Mouse (Mus musculus) bone marrow macrophage, adult 2 months (primary cell): ENCODE data around the gene Uvssa.

ENCODE experiments used
- CTCF ChIP-seq: IDR thresholded peaks from 2 replicates; pipeline ENCODE4 v1.5.1; 2012; ENCODE audit warnings: low read depth, mild to moderate bottlenecking, low read length, moderate library complexity
- POLR2A ChIP-seq: IDR thresholded peaks from 2 replicates; pipeline ENCODE4 v1.6.1; 2012; ENCODE audit warnings: mild to moderate bottlenecking, low read depth, low read length, borderline replicate concordance

GRCm38 (mm10) chr5:33400819-33401218, 22.5 kb downstream of the Uvssa start:
- no peak for TF ChIP-seq CTCF
- TF ChIP-seq POLR2A, result no peak
